Mouse (Mus musculus) MEL (cell line): ENCODE data around the gene Eaf1.
A peak's percentile ranks its signal among the peaks of the same experiment; 100 is the strongest.

Experiments used
- CTCF ChIP-seq, 3 experiments: IDR thresholded peaks in 2 of 3; conservative IDR thresholded peaks in 1 of 3; 2 replicates each; pipeline ENCODE4 v1.5.1; 2011 to 2012; ENCODE audit warnings: low read length in 3 of 3, low read depth in 2 of 3, mild to moderate bottlenecking in 2 of 3, improper control_type of control experiment in 1 of 3, inconsistent platforms in 1 of 3, mixed read lengths in 1 of 3, moderate library complexity in 1 of 3; ENCODE audit not compliant: control insufficient read depth in 1 of 3, insufficient read depth in 1 of 3, poor library complexity in 1 of 3, severe bottlenecking in 1 of 3
- E2F4 ChIP-seq: IDR thresholded peaks from 2 replicates; pipeline ENCODE4 v1.6.1; 2011; ENCODE audit warnings: low read depth, low read length, improper control_type of control experiment, borderline replicate concordance
- KAT2A ChIP-seq: conservative IDR thresholded peaks from 2 replicates; pipeline ENCODE4 v1.6.1; 2012; ENCODE audit warnings: low read depth, low read length, improper control_type of control experiment, inconsistent platforms
- MAX ChIP-seq: IDR thresholded peaks from 2 replicates; pipeline ENCODE4 v1.6.1; 2011; ENCODE audit warnings: low read length, improper control_type of control experiment
- MXI1 ChIP-seq: IDR thresholded peaks from 2 replicates; pipeline ENCODE4 v1.6.1; 2011; ENCODE audit warnings: mild to moderate bottlenecking, low read depth, low read length, improper control_type of control experiment
- NELFE ChIP-seq: IDR thresholded peaks from 2 replicates; pipeline ENCODE4 v1.6.1; 2011; ENCODE audit warnings: low read depth, low read length, improper control_type of control experiment
- TAL1 ChIP-seq: IDR thresholded peaks from 2 replicates; pipeline ENCODE4 v1.6.1; 2012; ENCODE audit warnings: mild to moderate bottlenecking, inconsistent platforms, low read length, moderate library complexity, mixed read lengths

GRCm38 (mm10) chr14:31496241-31496646 is 2.0 kb downstream of the Eaf1 start:
- TF ChIP-seq MXI1 = peak; percentile 98
- no peak for TF ChIP-seq NELFE
- peak; percentile 100 for TF ChIP-seq MAX
- TF ChIP-seq CTCF (IDR thresholded peaks at IDR 0.05 in 2 of 3, conservative IDR thresholded peaks at IDR 0.05 in 1 of 3; ENCODE audit: control insufficient read depth in 1 of 3, insufficient read depth in 1 of 3, low read depth in 2 of 3, low read length in 3 of 3, poor library complexity in 1 of 3, severe bottlenecking in 1 of 3) = no peak
- no peak; the same call in 1 of the 2 replicates for TF ChIP-seq KAT2A
- TF ChIP-seq TAL1 = peak; percentile 100
- no peak for TF ChIP-seq E2F4
